Mouse (Mus musculus) MEL (cell line): ENCODE results near the gene Sv2c. TPM values are rescaled to one million over a fixed set of nuclear protein-coding genes. Genes with fewer than 3 reads are reported as not detected.

Experiments
- DNase-seq: peaks from one replicate; pipeline ENCODE4 v3.0.0; 2011; ENCODE audit warnings: low read depth, low spot score
- H3K27ac ChIP-seq: 2 replicates; pipeline ENCODE4 v1.5.1; 2012; ENCODE audit warnings: low read depth, mild to moderate bottlenecking, control low read depth, low read length, moderate library complexity; ENCODE audit not compliant: control insufficient read depth
- H3K27me3 ChIP-seq, 2 experiments: fragments of 150-350 bp in 1 of 2; sonication (generic) in 1 of 2; 2 replicates each; pipeline ENCODE4 v1.6.1; 2012; ENCODE audit warnings: low read length in 2 of 2, mild to moderate bottlenecking in 2 of 2, improper control_type of control experiment in 1 of 2, moderate library complexity in 1 of 2; ENCODE audit not compliant: insufficient read depth in 2 of 2, control insufficient read depth in 1 of 2
- H3K36me3 ChIP-seq, 2 experiments: 2 replicates each; pipeline ENCODE4 v1.6.1; 2012 to 2014; ENCODE audit warnings: low read length in 2 of 2, improper control_type of control experiment in 1 of 2, inconsistent platforms in 1 of 2, mild to moderate bottlenecking in 1 of 2; ENCODE audit not compliant: insufficient read depth in 2 of 2, control insufficient read depth in 1 of 2
- H3K4me1 ChIP-seq, 2 experiments: fragments of 150-350 bp in 1 of 2; sonication (generic) in 1 of 2; 2 replicates each; pipeline ENCODE4 v1.6.1; 2012; ENCODE audit warnings: low read length in 2 of 2, improper control_type of control experiment in 1 of 2, mild to moderate bottlenecking in 1 of 2; ENCODE audit not compliant: insufficient read depth in 2 of 2, control insufficient read depth in 1 of 2
- H3K4me3 ChIP-seq, 2 experiments: fragments of 150-350 bp in 1 of 2; sonication (generic) in 1 of 2; 2 replicates each; pipeline ENCODE4 v1.5.1; 2012; ENCODE audit warnings: low read depth in 2 of 2, low read length in 2 of 2, mild to moderate bottlenecking in 2 of 2, moderate library complexity in 2 of 2, control low read depth in 1 of 2, improper control_type of control experiment in 1 of 2; ENCODE audit not compliant: control insufficient read depth in 1 of 2, insufficient read depth in 1 of 2
- H3K79me2 ChIP-seq: 2 replicates; pipeline ENCODE4 v1.6.1; 2012; ENCODE audit warnings: mild to moderate bottlenecking, low read length, moderate library complexity; ENCODE audit not compliant: control insufficient read depth, poor library complexity, insufficient read depth
- H3K9ac ChIP-seq: 2 replicates; pipeline ENCODE4 v1.6.1; 2012; ENCODE audit warnings: low read depth, mild to moderate bottlenecking, control low read depth, low read length, moderate library complexity; ENCODE audit not compliant: control insufficient read depth, poor library complexity, severe bottlenecking
- H3K9me3 ChIP-seq: fragments of 150-350 bp; sonication (generic); replicated peaks from 2 replicates; pipeline ENCODE4 v1.6.1; 2012; ENCODE audit warnings: mild to moderate bottlenecking, low read length, improper control_type of control experiment, moderate library complexity; ENCODE audit not compliant: insufficient read depth
- CHD1 ChIP-seq: IDR thresholded peaks from 2 replicates; pipeline ENCODE4 v1.6.1; 2012; ENCODE audit warnings: low read depth, mild to moderate bottlenecking, inconsistent platforms, low read length, improper control_type of control experiment
- CHD2 ChIP-seq: IDR thresholded peaks from 2 replicates; pipeline ENCODE4 v1.6.1; 2011; ENCODE audit warnings: low read length, improper control_type of control experiment
- E2F4 ChIP-seq: IDR thresholded peaks from 2 replicates; pipeline ENCODE4 v1.6.1; 2011; ENCODE audit warnings: low read depth, low read length, improper control_type of control experiment, borderline replicate concordance
- ELF1 ChIP-seq: IDR thresholded peaks from 2 replicates; pipeline ENCODE4 v1.6.1; 2014; ENCODE audit warnings: low read depth, mild to moderate bottlenecking, inconsistent platforms, low read length, improper control_type of control experiment, moderate library complexity
- EP300 ChIP-seq, 2 experiments: IDR thresholded peaks; 2 replicates each; pipeline ENCODE4 v1.6.1; 2011; ENCODE audit warnings: improper control_type of control experiment in 2 of 2, low read length in 2 of 2, low read depth in 1 of 2, mild to moderate bottlenecking in 1 of 2
- ETS1 ChIP-seq: IDR thresholded peaks from 2 replicates; pipeline ENCODE4 v1.6.1; 2012; ENCODE audit warnings: low read depth, mild to moderate bottlenecking, inconsistent platforms, low read length, improper control_type of control experiment, moderate library complexity
- JUND ChIP-seq: IDR thresholded peaks from 2 replicates; pipeline ENCODE4 v1.6.1; 2011; ENCODE audit warnings: low read depth, mild to moderate bottlenecking, improper control_type of control experiment, low read length
- KAT2A ChIP-seq: conservative IDR thresholded peaks from 2 replicates; pipeline ENCODE4 v1.6.1; 2012; ENCODE audit warnings: low read depth, low read length, improper control_type of control experiment, inconsistent platforms
- MAFK ChIP-seq: IDR thresholded peaks from 2 replicates; pipeline ENCODE4 v1.6.1; 2011; ENCODE audit warnings: low read depth, mild to moderate bottlenecking, low read length, improper control_type of control experiment, borderline replicate concordance
- MAZ ChIP-seq: IDR thresholded peaks from 2 replicates; pipeline ENCODE4 v1.6.1; 2012; ENCODE audit warnings: low read depth, mild to moderate bottlenecking, inconsistent platforms, low read length, improper control_type of control experiment
- MEF2A ChIP-seq: IDR thresholded peaks from 2 replicates; pipeline ENCODE4 v1.6.1; 2014; ENCODE audit warnings: low read depth, mild to moderate bottlenecking, inconsistent platforms, low read length, improper control_type of control experiment; ENCODE audit not compliant: poor library complexity, insufficient replicate concordance, severe bottlenecking; ENCODE audit errors: extremely low read depth
- NRF1 ChIP-seq: IDR thresholded peaks from 2 replicates; pipeline ENCODE4 v1.6.1; 2014; ENCODE audit warnings: low read depth, mild to moderate bottlenecking, inconsistent platforms, low read length, improper control_type of control experiment, moderate library complexity; ENCODE audit not compliant: poor library complexity, insufficient read depth, severe bottlenecking
- POLR2AphosphoS2 ChIP-seq: IDR thresholded peaks from 2 replicates; pipeline ENCODE4 v1.6.1; 2011; ENCODE audit warnings: low read length, improper control_type of control experiment
- POLR2AphosphoS5 ChIP-seq: IDR thresholded peaks from 2 replicates; pipeline ENCODE4 v1.6.1; 2012; ENCODE audit warnings: low read depth, borderline replicate concordance, mild to moderate bottlenecking, inconsistent platforms, low read length, moderate library complexity, mixed read lengths
- RCOR1 ChIP-seq: IDR thresholded peaks from 2 replicates; pipeline ENCODE4 v1.6.1; 2012; ENCODE audit warnings: low read depth, mild to moderate bottlenecking, inconsistent platforms, low read length, improper control_type of control experiment
- SIN3A ChIP-seq: IDR thresholded peaks from 2 replicates; pipeline ENCODE4 v1.6.1; 2012; ENCODE audit warnings: low read length, improper control_type of control experiment, inconsistent platforms
- SMC3 ChIP-seq: IDR thresholded peaks from 2 replicates; pipeline ENCODE4 v1.6.1; 2011; ENCODE audit warnings: low read depth, low read length, improper control_type of control experiment
- TAL1 ChIP-seq: IDR thresholded peaks from 2 replicates; pipeline ENCODE4 v1.6.1; 2012; ENCODE audit warnings: mild to moderate bottlenecking, inconsistent platforms, low read length, moderate library complexity, mixed read lengths
- TBP ChIP-seq: IDR thresholded peaks from 2 replicates; pipeline ENCODE4 v1.8.0; 2011; ENCODE audit warnings: low read depth, low read length, improper control_type of control experiment
- TCF12 ChIP-seq: IDR thresholded peaks from 2 replicates; pipeline ENCODE4 v1.6.1; 2014; ENCODE audit warnings: low read depth, mild to moderate bottlenecking, inconsistent platforms, low read length, improper control_type of control experiment, moderate library complexity
- ZC3H11A ChIP-seq: IDR thresholded peaks from 2 replicates; pipeline ENCODE4 v1.6.1; 2012; ENCODE audit warnings: low read depth, mild to moderate bottlenecking, inconsistent platforms, low read length, improper control_type of control experiment
- ZKSCAN1 ChIP-seq: IDR thresholded peaks from 2 replicates; pipeline ENCODE4 v1.6.1; 2012; ENCODE audit warnings: low read depth, mild to moderate bottlenecking, inconsistent platforms, low read length, improper control_type of control experiment, moderate library complexity
- polyA plus RNA-seq, 2 experiments: library from polyadenylated mRNA; stranded (reverse) in 1 of 2; unstranded in 1 of 2; fragments of >175 nt in 1 of 2; fragments of >200 nt in 1 of 2; gene quantifications; 2 replicates each; pipeline versions ENCODE4 v1.2.1 to v1.2.4; 2012; ENCODE audit warnings: low replicate concordance in 2 of 2, low read depth in 1 of 2; ENCODE audit not compliant: insufficient read length in 2 of 2, insufficient read depth in 1 of 2, missing spikeins in 1 of 2
- total RNA-seq: library from RNA; depleted of rRNA; stranded (reverse); fragments of 300-350 nt; gene quantifications from 2 replicates; pipeline ENCODE4 v1.2.3, GENCODE M21; 2012

Sv2c gene
- total and polyA plus RNA-seq, 3 experiments: 0.01 TPM; not detected in 2

DNA sequence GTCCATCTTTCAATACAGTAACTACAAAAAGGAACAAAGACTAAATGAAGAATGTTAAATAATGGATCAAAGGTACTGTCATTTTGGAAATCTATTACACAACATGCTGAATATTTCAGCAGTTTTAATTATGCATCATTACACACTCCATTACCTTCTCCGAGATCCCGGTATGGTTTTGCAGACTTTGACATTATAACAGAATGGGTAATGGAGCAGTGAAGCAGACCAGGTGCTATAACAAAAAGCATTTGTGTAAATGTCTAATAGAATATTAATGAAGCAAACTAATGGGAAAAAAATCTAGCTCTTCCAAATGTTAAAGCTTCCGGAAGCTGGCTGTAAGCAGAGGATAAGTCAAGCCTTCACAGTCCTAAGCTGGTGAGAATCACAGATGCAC is 21.6 kb downstream of the Sv2c start:
- no peaks in the 10 kb centered on the region for H3K9me3 ChIP-seq
- no peak overlapping the region for H3K9ac ChIP-seq
- H3K27me3 ChIP-seq: no peaks in the 10 kb centered on the region
- no peaks in the 10 kb centered on the region for H3K36me3 ChIP-seq
- no peak for DNase-seq
- no peaks in the 10 kb centered on the region for H3K79me2 ChIP-seq
- TF ChIP-seq SIN3A (no peak), E2F4 (no peak), POLR2AphosphoS2 (no peak), MAZ (no peak), TAL1 (no peak), SMC3 (no peak), NRF1 (no peak), RCOR1 (no peak), TCF12 (no peak), ZC3H11A (no peak), MEF2A (no peak), MAFK (no peak), TBP (no peak), KAT2A (no peak), POLR2AphosphoS5 (no peak), EP300 (IDR thresholded peaks at IDR 0.05; ENCODE audit: low read depth in 1 of 2, low read length in 2 of 2) (no peak)
- TF ChIP-seq, all 39 proteins: peak for 0
- Histone ChIP-seq H3K27ac (no peak overlapping the region), H3K4me3 (no peak overlapping the region), H3K4me1 (no peaks in the 10 kb centered on the region)

DNA sequence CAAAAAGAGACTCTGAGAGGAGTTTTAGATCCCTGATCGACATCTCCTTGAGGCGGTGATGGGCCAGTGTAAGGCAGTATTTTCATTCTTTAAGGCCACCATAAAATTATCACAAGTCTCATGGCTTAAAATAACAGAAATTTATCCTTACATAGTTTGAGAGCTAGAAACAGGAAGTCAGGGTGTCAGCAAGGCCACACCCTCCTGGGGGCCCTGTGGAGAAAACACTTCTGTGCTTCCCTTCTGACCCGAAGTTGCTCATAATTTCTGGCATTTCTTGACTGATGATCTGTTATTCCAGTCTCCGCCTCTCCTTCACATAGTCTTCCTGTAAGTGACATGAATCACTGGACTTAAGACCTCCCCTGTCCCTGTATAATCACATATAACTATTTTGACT is 26.0 kb downstream of the Sv2c start:
- Histone ChIP-seq H3K4me1 (no peaks in the 10 kb centered on the region), H3K9me3 (no peaks in the 10 kb centered on the region), H3K27ac (no peak overlapping the region), H3K27me3 (no peaks in the 10 kb centered on the region), H3K9ac (no peak overlapping the region), H3K36me3 (no peaks in the 10 kb centered on the region), H3K79me2 (no peaks in the 10 kb centered on the region), H3K4me3 (no peak overlapping the region)
- DNase-seq: peak; percentile 26
- TF ChIP-seq JUND (no peak), EP300 (IDR thresholded peaks at IDR 0.05; ENCODE audit: low read depth in 1 of 2, low read length in 2 of 2) (no peak), CHD1 (no peak), CHD2 (no peak), ETS1 (no peak), MAFK (no peak), KAT2A (no peak), NRF1 (no peak), E2F4 (no peak), ZKSCAN1 (no peak), POLR2AphosphoS2 (no peak), ELF1 (no peak)
